Mouse (Mus musculus) kidney, adult 8-10 months (tissue): ENCODE data around the gene Pycr2.
A peak's percentile ranks its signal among the peaks of the same experiment; 100 is the strongest.

Experiments
- DNase-seq, 2 experiments: peaks; one replicate each; pipeline ENCODE4 v3.0.0; 2022

The Pycr2 gene

DNA sequence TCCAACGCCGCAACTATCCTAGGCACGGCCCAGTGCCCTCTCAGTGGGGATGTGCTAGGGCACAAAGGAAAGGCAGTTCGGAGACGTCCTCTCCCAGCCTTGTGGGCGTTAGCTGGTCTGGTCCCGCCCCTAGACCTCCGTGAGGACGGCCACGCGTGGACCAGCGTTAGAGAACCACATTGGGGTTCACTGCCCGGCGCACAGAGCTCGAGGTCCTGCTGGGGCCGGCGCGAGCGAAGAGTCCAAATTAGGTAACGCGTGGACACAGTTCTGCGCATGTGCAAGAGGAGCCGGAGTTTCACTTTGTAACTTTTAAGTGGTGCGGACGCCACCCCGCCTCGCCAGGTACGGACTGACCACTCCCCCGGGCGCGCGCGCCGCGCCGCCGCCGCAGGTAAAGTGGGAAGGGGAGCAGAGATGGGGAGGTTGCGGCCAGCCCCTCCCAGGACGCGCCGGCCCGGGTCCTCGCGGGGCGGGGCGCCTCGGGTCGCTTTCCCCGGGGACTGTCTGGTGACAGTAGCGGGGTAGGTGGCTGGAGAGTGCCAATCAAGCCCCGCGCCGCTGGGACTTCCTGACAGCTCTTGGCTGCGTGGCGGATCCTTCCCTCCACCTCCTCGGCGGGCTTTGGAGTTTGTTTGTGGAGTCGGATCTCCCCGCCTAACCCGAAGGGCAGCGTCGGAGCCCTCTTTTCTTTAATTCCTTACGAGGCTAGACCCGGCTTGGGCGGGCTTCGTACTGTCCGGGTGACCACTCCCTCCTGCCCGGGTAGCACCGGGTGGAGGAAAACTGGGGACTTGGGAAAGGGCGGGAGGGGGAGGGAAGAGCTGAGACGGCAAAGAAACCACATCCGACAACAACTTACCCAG is 38.3 kb downstream of the Pycr2 start, which contains the start of gene Tmem63a:
Tmem63a (plus strand) TSS at position 179 of the 866 bp plus-strand sequence.
- DNase-seq: peak; percentile 80 to 87

DNA sequence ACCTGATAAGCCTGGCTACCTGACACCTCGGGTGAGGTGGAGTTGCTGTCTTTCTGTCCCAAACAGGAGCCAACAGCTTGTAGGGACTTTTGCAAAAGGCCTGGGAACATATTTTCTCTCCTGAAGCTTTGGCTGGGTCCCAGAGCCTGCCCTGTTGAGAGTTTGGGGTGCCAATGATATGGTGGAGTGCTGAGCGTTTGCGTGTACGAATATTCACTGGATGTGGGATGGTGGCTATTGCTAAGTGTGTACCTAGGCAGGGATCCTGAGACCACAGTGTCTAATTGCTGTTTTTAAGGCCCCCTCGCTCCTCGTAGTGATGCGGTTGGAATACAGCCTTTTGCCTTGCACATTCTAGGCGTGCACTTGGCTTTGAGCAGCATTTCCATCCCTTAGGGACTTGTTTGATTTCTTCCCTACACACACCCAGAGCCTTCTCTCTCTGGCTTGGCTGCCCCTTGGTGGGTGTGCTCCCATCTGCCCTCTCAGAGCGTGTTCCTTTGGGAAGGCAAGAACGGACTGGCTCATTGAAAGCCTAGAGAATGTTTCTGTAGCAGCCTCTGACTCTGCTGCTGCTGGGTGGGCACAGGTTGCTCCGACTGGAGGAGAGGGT is 39.0 kb downstream of the Pycr2 start:
- no peak for DNase-seq

DNA sequence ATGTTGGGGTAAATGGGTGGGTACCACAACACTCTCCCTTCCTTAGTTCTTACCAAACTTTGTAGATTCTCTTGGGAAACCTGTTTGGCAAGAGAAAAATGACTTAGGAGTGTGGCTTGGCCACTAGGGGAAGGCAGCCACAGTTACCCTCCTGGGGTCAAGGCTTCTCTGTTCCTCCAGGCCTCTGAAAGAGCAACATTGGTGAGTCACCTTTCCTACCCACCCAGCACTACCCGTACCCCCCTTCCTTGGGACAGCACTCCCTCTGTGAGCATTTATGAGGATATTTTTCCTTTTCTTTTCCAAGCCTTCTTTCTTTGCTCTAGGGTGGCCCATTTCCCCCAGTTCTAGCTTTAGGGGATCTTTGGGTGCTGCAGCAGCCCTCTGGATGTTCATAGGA is 39.8 kb downstream of the Pycr2 start:
- DNase-seq: no peak

DNA sequence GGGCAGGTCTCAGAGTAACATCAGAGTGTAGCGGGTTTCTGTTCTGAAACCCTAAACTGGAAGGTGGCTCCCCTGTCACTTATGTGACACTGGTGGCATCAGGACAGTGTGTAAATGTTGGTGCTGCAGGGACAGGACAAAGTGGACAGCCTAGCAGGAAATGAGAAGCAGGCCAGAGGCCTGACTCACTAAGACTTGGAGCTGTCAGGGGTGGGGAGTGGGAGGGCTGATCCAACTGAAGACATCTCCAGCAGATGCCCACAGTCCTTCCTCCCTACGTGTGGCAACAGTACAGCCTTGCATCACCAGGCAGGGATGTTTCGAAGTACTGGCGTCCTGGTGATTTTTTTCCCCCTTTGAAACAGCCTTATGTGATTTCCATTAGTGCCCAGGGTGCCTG is 40.5 kb downstream of the Pycr2 start:
- DNase-seq: no peak

- peak; percentile 31 to 35 for DNase-seq
Measured at GRCm38 (mm10) chr1:180945001-180945980, 41.2 kb downstream of the Pycr2 start.

- no peak for DNase-seq
Measured at GRCm38 (mm10) chr1:180946448-180946847, 42.4 kb downstream of the Pycr2 start.

GRCm38 (mm10) chr1:180952085-180952746 is 48.1 kb downstream of the Pycr2 start:
- peak; percentile 48 to 79 for DNase-seq

DNA sequence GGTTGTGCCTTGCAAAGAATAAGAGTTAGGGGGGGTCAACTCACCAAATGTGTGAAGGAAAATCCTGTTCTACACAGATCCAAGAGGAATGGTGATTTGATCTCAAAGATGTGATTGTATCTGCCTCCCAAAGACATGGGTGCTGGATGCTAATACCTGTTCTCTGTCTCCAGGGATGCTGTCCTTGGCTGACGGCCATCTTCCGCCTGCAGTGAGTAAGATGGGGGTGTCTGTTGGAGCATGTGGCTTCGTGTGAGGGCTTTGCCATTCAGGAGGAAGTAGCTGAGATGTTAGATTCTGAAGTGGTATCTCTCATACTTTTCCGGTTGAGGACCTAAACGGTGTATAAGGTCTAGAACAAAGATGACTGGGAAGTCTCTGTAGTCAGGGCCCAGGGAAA is 48.7 kb downstream of the Pycr2 start:
- no peak for DNase-seq

- no peak for DNase-seq
Measured at GRCm38 (mm10) chr1:180956401-180956800, 52.3 kb downstream of the Pycr2 start.

DNA sequence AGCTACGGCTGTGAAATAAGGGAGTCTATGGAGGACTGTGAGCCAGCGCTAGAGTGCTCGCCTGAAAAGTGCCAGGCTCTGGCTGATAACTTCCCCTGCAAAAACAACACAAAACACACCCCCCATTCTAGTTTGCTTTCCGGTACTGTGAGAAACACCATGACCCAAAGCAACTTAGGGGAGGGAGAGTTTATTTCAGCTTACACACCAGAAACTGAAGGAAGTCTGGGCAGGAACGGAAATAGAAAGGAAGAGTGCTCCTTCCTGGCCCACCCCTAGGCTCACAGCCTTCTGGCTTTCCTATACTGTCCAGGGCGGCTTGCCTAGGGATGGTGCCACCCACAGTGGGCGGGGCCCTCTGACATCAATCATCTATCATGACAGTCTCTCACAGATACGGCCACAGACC is 52.9 kb downstream of the Pycr2 start:
- peak; percentile 65 to 74 for DNase-seq
